Mouse (Mus musculus) hindbrain, embryonic 10.5 days (tissue): ENCODE results near the gene Krt12. TPM values are rescaled to one million over a fixed set of nuclear protein-coding genes. Genes with fewer than 3 reads are reported as not detected.

Experiments
- DNase-seq: peaks from one replicate; pipeline ENCODE4 v3.0.0-alpha.2; 2017; ENCODE audit warnings: low spot score
- H3K27ac ChIP-seq: fragments of 300-500 bp; sonication (generic); 2 replicates; pipeline ENCODE4 v1.5.1; 2016; ENCODE audit warnings: mild to moderate bottlenecking, moderate library complexity
- H3K27me3 ChIP-seq: fragments of 300-500 bp; sonication (generic); 2 replicates; pipeline ENCODE4 v1.6.1; 2016; ENCODE audit warnings: mild to moderate bottlenecking; ENCODE audit not compliant: poor library complexity, insufficient read depth, severe bottlenecking
- H3K36me3 ChIP-seq: fragments of 300-500 bp; sonication (generic); 2 replicates; pipeline ENCODE4 v1.6.1; 2016; ENCODE audit warnings: mild to moderate bottlenecking, moderate library complexity
- H3K4me1 ChIP-seq: fragments of 300-500 bp; sonication (generic); replicated peaks from 2 replicates; pipeline ENCODE4 v1.6.1; 2016; ENCODE audit warnings: mild to moderate bottlenecking
- H3K4me3 ChIP-seq: fragments of 300-500 bp; sonication (generic); 2 replicates; pipeline ENCODE4 v1.5.1; 2016; ENCODE audit warnings: mild to moderate bottlenecking, moderate library complexity
- H3K9me3 ChIP-seq: fragments of 300-500 bp; sonication (generic); 2 replicates; pipeline ENCODE4 v1.6.1; 2016; ENCODE audit warnings: mild to moderate bottlenecking, moderate library complexity
- WGBS: fragments of 180-500 bp; shearing (Covaris S2); methylation state at CpG from one replicate; pipeline ENCODE4 v1.1.7; 2016; 5-methylcytosine and 5-hydroxymethylcytosine counted together
- polyA plus RNA-seq: library from polyadenylated mRNA; unstranded; fragments of >200 nt; fragmentation: Nextera tagmentation; extraction: Ambion mirVana; gene quantifications from 2 replicates; pipeline ENCODE4 v1.2.1, GENCODE M21; 2016

The Krt12 gene
- polyA plus RNA-seq, 1 experiment from 2014 or later = 0.09 TPM

- H3K4me3 ChIP-seq = no peak overlapping the region
- whole genome bisulfite sequencing = 88% methylated on average over 10 of the region's 10 CpGs
Observed at GRCm38 (mm10) chr11:99392492-99392891, 29.6 kb downstream of the Krt12 start.

GRCm38 (mm10) chr11:99391375-99391774, 30.7 kb downstream of the Krt12 start:
- WGBS = 85% methylated on average over 6 of the region's 6 CpGs
- Histone ChIP-seq H3K9me3 (no peaks in the 10 kb centered on the region), H3K36me3 (0 out of 2 replicates have a peak, but pooled peaks cover 7% of the 10 kb centered on the region), H3K4me3 (no peak overlapping the region), H3K4me1 (peaks cover 8% of the 10 kb centered on the region), H3K27ac (no peak overlapping the region), H3K27me3 (no peaks in the 10 kb centered on the region)
- DNase-seq = no peak

More at GRCm38 (mm10) chr11:99392492-99392891, 29.6 kb downstream of the Krt12 start:
- Histone ChIP-seq H3K9me3 (no peaks in the 10 kb centered on the region), H3K4me1 (no peaks in the 10 kb centered on the region), H3K27me3 (no peaks in the 10 kb centered on the region), H3K36me3 (0 out of 2 replicates have a peak, but pooled peaks cover 7% of the 10 kb centered on the region), H3K27ac (no peak overlapping the region)
- no peak for DNase-seq

- no peaks in the 10 kb centered on the region for H3K27me3 ChIP-seq
- H3K9me3 ChIP-seq = no peaks in the 10 kb centered on the region
- H3K27ac ChIP-seq = no peak overlapping the region
- 0 out of 2 replicates have a peak, but pooled peaks cover 7% of the 10 kb centered on the region for H3K36me3 ChIP-seq
- peaks cover 9% of the 10 kb centered on the region for H3K4me1 ChIP-seq
- no peak for DNase-seq
- 79% methylated on average over 7 of the region's 7 CpGs for WGBS
- no peak overlapping the region for H3K4me3 ChIP-seq
Observed at GRCm38 (mm10) chr11:99390866-99391265, 31.2 kb downstream of the Krt12 start.

- no peak within 1 kb of the TSS for H3K4me3 ChIP-seq
- H3K4me1 ChIP-seq = peaks cover 9% of the 10 kb centered on the region
- no peak within 1 kb of the TSS for H3K27ac ChIP-seq
- no peak for DNase-seq
- no peaks in the 10 kb centered on the region for H3K9me3 ChIP-seq
- peaks cover 3% of the 10 kb centered on the region; the same call in 1 of the 2 replicates for H3K27me3 ChIP-seq
- WGBS = 86% methylated on average over 4 of the region's 4 CpGs
- H3K36me3 ChIP-seq = 0 out of 2 replicates have a peak, but pooled peaks cover 7% of the 10 kb centered on the region
Observed at GRCm38 (mm10) chr11:99389264-99389663, 32.8 kb downstream of the Krt12 start, which contains the start of gene Krt10. Gene Krt10 (minus strand): TSS chr11:99389364.

GRCm38 (mm10) chr11:99388661-99389060, 33.4 kb downstream of the Krt12 start:
- H3K36me3 ChIP-seq = 0 out of 2 replicates have a peak, but pooled peaks cover 7% of the 10 kb centered on the region
- WGBS = 95% methylated on average over 18 of the region's 18 CpGs
- H3K27ac ChIP-seq = no peak overlapping the region
- peaks cover 9% of the 10 kb centered on the region for H3K4me1 ChIP-seq
- no peaks in the 10 kb centered on the region for H3K9me3 ChIP-seq
- peaks cover 7% of the 10 kb centered on the region; the same call in 1 of the 2 replicates for H3K27me3 ChIP-seq
- no peak overlapping the region for H3K4me3 ChIP-seq
- DNase-seq = no peak

GRCm38 (mm10) chr11:99385813-99386721, 36.0 kb downstream of the Krt12 start:
- H3K36me3 ChIP-seq = 0 out of 2 replicates have a peak, but pooled peaks cover 7% of the 10 kb centered on the region
- no peaks in the 10 kb centered on the region for H3K9me3 ChIP-seq
- H3K4me1 ChIP-seq = peaks cover 9% of the 10 kb centered on the region
- peaks cover 21% of the 10 kb centered on the region for H3K27me3 ChIP-seq
- H3K27ac ChIP-seq = peak overlapping the region; percentile 93
- peak; percentile 92 for DNase-seq
- WGBS = 2% methylated on average over 71 of the region's 71 CpGs
- peak overlapping the region; percentile 69 for H3K4me3 ChIP-seq

- DNase-seq = peak; percentile 71
- 23% methylated on average over 5 of the region's 5 CpGs for WGBS
Observed at GRCm38 (mm10) chr11:99379568-99379967, 42.5 kb downstream of the Krt12 start.

GRCm38 (mm10) chr11:99374803-99375202, 47.3 kb downstream of the Krt12 start, which contains the start of gene Krt28:
Gene Krt28 (minus strand): TSS chr11:99374903.
- Histone ChIP-seq H3K27ac (no peak within 1 kb of the TSS), H3K27me3 (no peaks in the 10 kb centered on the region), H3K36me3 (no peaks in the 10 kb centered on the region), H3K4me3 (no peak within 1 kb of the TSS), H3K4me1 (no peaks in the 10 kb centered on the region), H3K9me3 (no peaks in the 10 kb centered on the region)
- DNase-seq = no peak
- 87% methylated on average over 13 of the region's 13 CpGs for WGBS

More at GRCm38 (mm10) chr11:99379568-99379967, 42.5 kb downstream of the Krt12 start:
- Histone ChIP-seq H3K27me3 (peaks cover 21% of the 10 kb centered on the region), H3K4me1 (no peaks in the 10 kb centered on the region), H3K27ac (no peak overlapping the region), H3K9me3 (no peaks in the 10 kb centered on the region), H3K4me3 (no peak overlapping the region), H3K36me3 (no peaks in the 10 kb centered on the region)

GRCm38 (mm10) chr11:99369853-99370451, 52.1 kb downstream of the Krt12 start:
- H3K4me1 ChIP-seq = no peaks in the 10 kb centered on the region
- H3K9me3 ChIP-seq = no peaks in the 10 kb centered on the region
- H3K36me3 ChIP-seq = no peaks in the 10 kb centered on the region
- no peak overlapping the region for H3K27ac ChIP-seq
- 87% methylated on average over 8 of the region's 8 CpGs for WGBS
- DNase-seq = no peak
- no peak overlapping the region for H3K4me3 ChIP-seq
- H3K27me3 ChIP-seq = no peaks in the 10 kb centered on the region

GRCm38 (mm10) chr11:99369229-99369628, 52.8 kb downstream of the Krt12 start:
- no peaks in the 10 kb centered on the region for H3K27me3 ChIP-seq
- DNase-seq = peak; percentile 22
- no peaks in the 10 kb centered on the region for H3K9me3 ChIP-seq
- H3K4me1 ChIP-seq = no peaks in the 10 kb centered on the region
- 11% methylated on average over 3 of the region's 3 CpGs for WGBS
- no peaks in the 10 kb centered on the region for H3K36me3 ChIP-seq
- H3K27ac ChIP-seq = no peak overlapping the region
- H3K4me3 ChIP-seq = no peak overlapping the region

GRCm38 (mm10) chr11:99366791-99367190, 55.3 kb downstream of the Krt12 start:
- Histone ChIP-seq H3K4me3 (no peak overlapping the region), H3K27me3 (no peaks in the 10 kb centered on the region), H3K4me1 (no peaks in the 10 kb centered on the region), H3K9me3 (no peaks in the 10 kb centered on the region), H3K36me3 (no peaks in the 10 kb centered on the region), H3K27ac (no peak overlapping the region)
- DNase-seq = no peak
- 51% methylated on average over 10 of the region's 10 CpGs for WGBS
